Mouse (Mus musculus): ENCODE data around the gene Lmnb2. TPM values are rescaled to one million over a fixed set of nuclear protein-coding genes. Genes with fewer than 3 reads are reported as not detected.

The Lmnb2 gene
- polyA plus RNA-seq, 2 experiments = 19.1 to 75.9 TPM

- Histone ChIP-seq H3K27ac (replicated peaks; ENCODE audit: low read depth, low read length) (no peak overlapping the region), H3K9me3 (ENCODE audit: control insufficient read depth, low read length) (no peaks in the 10 kb centered on the region), H3K27me3 (ENCODE audit: control insufficient read depth, insufficient read depth, low read length) (no peaks in the 10 kb centered on the region), H3K4me2 (replicated peaks; ENCODE audit: low read depth, low read length, severe bottlenecking) (no peak overlapping the region), H3K4me3 (replicated peaks; ENCODE audit: low read length) (no peak overlapping the region), H3K36me3 (ENCODE audit: control insufficient read depth, insufficient read depth, low read length) (no peaks in the 10 kb centered on the region), H3K4me1 (ENCODE audit: control insufficient read depth, insufficient read depth, low read length) (peaks cover 14% of the 10 kb centered on the region), H3K9ac (ENCODE audit: low read depth, low read length, severe bottlenecking) (no peak overlapping the region)
- ATAC-seq (ENCODE audit: low FRiP score, low read depth) (no peak), DNase-seq (ENCODE audit: low spot score) (no peak)
- no peak for TF ChIP-seq POLR2A (IDR thresholded peaks at IDR 0.05; ENCODE audit: borderline replicate concordance, extremely low read depth, insufficient read depth, insufficient read length)
- 91% methylated on average over 8 of the region's 8 CpGs for WGBS
These were observed 38.3 kb upstream of the Lmnb2 start for GRCm38 (mm10) chr10:80956385-80956784.

DNA sequence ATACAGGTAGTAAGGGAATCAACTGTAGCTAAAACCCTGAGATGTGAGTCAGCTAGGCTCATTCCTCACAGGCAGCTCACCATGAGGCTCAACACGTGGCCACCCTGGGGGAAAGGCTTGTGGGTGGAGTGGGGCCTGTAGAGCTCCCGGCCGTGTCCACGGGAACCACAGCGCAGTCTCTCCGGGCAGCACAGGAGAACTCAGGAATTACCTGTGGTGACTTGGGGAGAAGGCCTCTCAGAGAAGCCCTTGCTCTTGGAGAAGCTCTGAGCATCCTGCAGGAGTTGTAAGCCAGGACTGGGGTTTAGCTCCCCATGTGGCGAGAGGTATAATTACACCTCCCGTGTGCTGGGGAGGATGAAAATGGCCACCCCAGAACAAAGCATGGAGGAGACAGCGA is 37.5 kb upstream of the Lmnb2 start:
- no peak overlapping the region for H3K27ac ChIP-seq (replicated peaks; ENCODE audit: low read depth, low read length)
- H3K9me3 ChIP-seq (ENCODE audit: control insufficient read depth, low read length) = no peaks in the 10 kb centered on the region
- H3K27me3 ChIP-seq (ENCODE audit: control insufficient read depth, insufficient read depth, low read length) = no peaks in the 10 kb centered on the region
- WGBS = 24% methylated on average over 9 of the region's 9 CpGs
- TF ChIP-seq POLR2A (IDR thresholded peaks at IDR 0.05; ENCODE audit: borderline replicate concordance, extremely low read depth, insufficient read depth, insufficient read length) = no peak
- H3K4me3 ChIP-seq (replicated peaks; ENCODE audit: low read length) = no peak overlapping the region
- H3K4me1 ChIP-seq (ENCODE audit: control insufficient read depth, insufficient read depth, low read length) = peaks cover 8% of the 10 kb centered on the region; the same call in 1 of the 2 replicates
- H3K9ac ChIP-seq (ENCODE audit: low read depth, low read length, severe bottlenecking) = no peak overlapping the region
- H3K36me3 ChIP-seq (ENCODE audit: control insufficient read depth, insufficient read depth, low read length) = no peaks in the 10 kb centered on the region
- H3K4me2 ChIP-seq (replicated peaks; ENCODE audit: low read depth, low read length, severe bottlenecking) = no peak overlapping the region
- peak; percentile 64 for DNase-seq (ENCODE audit: low spot score)
- peak; percentile 78 for ATAC-seq (ENCODE audit: low FRiP score, low read depth)

GRCm38 (mm10) chr10:80954843-80955242 is 36.8 kb upstream of the Lmnb2 start:
- 63% methylated on average over 6 of the region's 6 CpGs for WGBS
- ATAC-seq (ENCODE audit: low FRiP score, low read depth) (0 out of 2 replicates have a peak, but pooled peaks have one; percentile 17), DNase-seq (ENCODE audit: low spot score) (no peak)
- Histone ChIP-seq H3K27me3 (ENCODE audit: control insufficient read depth, insufficient read depth, low read length) (no peaks in the 10 kb centered on the region), H3K36me3 (ENCODE audit: control insufficient read depth, insufficient read depth, low read length) (no peaks in the 10 kb centered on the region), H3K9ac (ENCODE audit: low read depth, low read length, severe bottlenecking) (no peak overlapping the region), H3K4me1 (ENCODE audit: control insufficient read depth, insufficient read depth, low read length) (peaks cover 4% of the 10 kb centered on the region; the same call in 1 of the 2 replicates), H3K27ac (replicated peaks; ENCODE audit: low read depth, low read length) (no peak overlapping the region), H3K4me2 (replicated peaks; ENCODE audit: low read depth, low read length, severe bottlenecking) (no peak overlapping the region), H3K4me3 (replicated peaks; ENCODE audit: low read length) (no peak overlapping the region), H3K9me3 (ENCODE audit: control insufficient read depth, low read length) (no peaks in the 10 kb centered on the region)
- no peak for TF ChIP-seq POLR2A (IDR thresholded peaks at IDR 0.05; ENCODE audit: borderline replicate concordance, extremely low read depth, insufficient read depth, insufficient read length)

GRCm38 (mm10) chr10:80954415-80954814 is 36.4 kb upstream of the Lmnb2 start:
- Histone ChIP-seq H3K27ac (replicated peaks; ENCODE audit: low read depth, low read length) (no peak overlapping the region), H3K4me3 (replicated peaks; ENCODE audit: low read length) (no peak overlapping the region)
- WGBS = 64% methylated on average over 13 of the region's 13 CpGs

GRCm38 (mm10) chr10:80952449-80952848 is 34.4 kb upstream of the Lmnb2 start:
- H3K27ac ChIP-seq (replicated peaks; ENCODE audit: low read depth, low read length) = no peak overlapping the region
- H3K27me3 ChIP-seq (ENCODE audit: control insufficient read depth, insufficient read depth, low read length) = no peaks in the 10 kb centered on the region
- H3K9ac ChIP-seq (ENCODE audit: low read depth, low read length, severe bottlenecking) = no peak overlapping the region
- no peaks in the 10 kb centered on the region for H3K36me3 ChIP-seq (ENCODE audit: control insufficient read depth, insufficient read depth, low read length)
- no peak for TF ChIP-seq POLR2A (IDR thresholded peaks at IDR 0.05; ENCODE audit: borderline replicate concordance, extremely low read depth, insufficient read depth, insufficient read length)
- 76% methylated on average over 15 of the region's 15 CpGs for WGBS
- H3K4me2 ChIP-seq (replicated peaks; ENCODE audit: low read depth, low read length, severe bottlenecking) = no peak overlapping the region
- H3K4me1 ChIP-seq (ENCODE audit: control insufficient read depth, insufficient read depth, low read length) = peaks cover 13% of the 10 kb centered on the region; the same call in 1 of the 2 replicates
- no peak for DNase-seq (ENCODE audit: low spot score)
- no peak overlapping the region for H3K4me3 ChIP-seq (replicated peaks; ENCODE audit: low read length)
- no peaks in the 10 kb centered on the region for H3K9me3 ChIP-seq (ENCODE audit: control insufficient read depth, low read length)
- no peak for ATAC-seq (ENCODE audit: low FRiP score, low read depth)

More at GRCm38 (mm10) chr10:80954415-80954814, 36.4 kb upstream of the Lmnb2 start:
- Histone ChIP-seq H3K36me3 (ENCODE audit: control insufficient read depth, insufficient read depth, low read length) (no peaks in the 10 kb centered on the region), H3K4me1 (ENCODE audit: control insufficient read depth, insufficient read depth, low read length) (peaks cover 4% of the 10 kb centered on the region; the same call in 1 of the 2 replicates), H3K27me3 (ENCODE audit: control insufficient read depth, insufficient read depth, low read length) (no peaks in the 10 kb centered on the region), H3K9me3 (ENCODE audit: control insufficient read depth, low read length) (no peaks in the 10 kb centered on the region), H3K4me2 (replicated peaks; ENCODE audit: low read depth, low read length, severe bottlenecking) (no peak overlapping the region), H3K9ac (ENCODE audit: low read depth, low read length, severe bottlenecking) (no peak overlapping the region)
- no peak for ATAC-seq (ENCODE audit: low FRiP score, low read depth)
- TF ChIP-seq POLR2A (IDR thresholded peaks at IDR 0.05; ENCODE audit: borderline replicate concordance, extremely low read depth, insufficient read depth, insufficient read length) = no peak
- no peak for DNase-seq (ENCODE audit: low spot score)

Measured in limb, embryonic 14.5 days (tissue).